Mouse (Mus musculus) heart, embryonic 15.5 days (tissue): ENCODE measurements around the gene Nmt2. TPM values are rescaled to one million over a fixed set of nuclear protein-coding genes. Genes with fewer than 3 reads are reported as not detected.

ENCODE experiments used
- ATAC-seq: fragments of 200-750 bp; cut with Nextera tagmentation; replicated peaks from 2 replicates; pipeline ENCODE4 v1.8.0; 2017; ENCODE audit warnings: low read depth, moderate TSS enrichment; ENCODE audit not compliant: insufficient number of reproducible peaks, insufficient read depth, low FRiP score
- H3K27ac ChIP-seq: fragments of 300-500 bp; sonication (generic); 2 replicates; pipeline ENCODE4 v1.5.1; 2015; ENCODE audit warnings: mild to moderate bottlenecking, inconsistent platforms
- H3K27me3 ChIP-seq: fragments of 300-500 bp; sonication (generic); 2 replicates; pipeline ENCODE4 v1.6.1; 2015; ENCODE audit warnings: inconsistent platforms
- H3K36me3 ChIP-seq: fragments of 300-500 bp; sonication (generic); 2 replicates; pipeline ENCODE4 v1.6.1; 2015; ENCODE audit warnings: mild to moderate bottlenecking, inconsistent platforms
- H3K4me1 ChIP-seq: fragments of 300-500 bp; sonication (generic); replicated peaks from 2 replicates; pipeline ENCODE4 v1.6.1; 2015; ENCODE audit warnings: inconsistent platforms
- H3K4me2 ChIP-seq: fragments of 300-500 bp; sonication (generic); 2 replicates; pipeline ENCODE4 v1.6.1; 2015; ENCODE audit warnings: inconsistent platforms, mild to moderate bottlenecking, moderate library complexity
- H3K4me3 ChIP-seq: fragments of 300-500 bp; sonication (generic); 2 replicates; pipeline ENCODE4 v1.5.1; 2015; ENCODE audit warnings: mild to moderate bottlenecking, inconsistent platforms
- H3K9ac ChIP-seq: fragments of 300-500 bp; sonication (generic); 2 replicates; pipeline ENCODE4 v1.6.1; 2015; ENCODE audit warnings: mild to moderate bottlenecking, inconsistent platforms
- H3K9me3 ChIP-seq: fragments of 300-500 bp; sonication (generic); replicated peaks from 2 replicates; pipeline ENCODE4 v1.6.1; 2016; ENCODE audit warnings: inconsistent platforms
- WGBS: fragments of 180-500 bp; shearing (Covaris S2); methylation state at CpG from one replicate; pipeline ENCODE4 v1.1.7; 2015; ENCODE audit warnings: mixed read lengths; 5-methylcytosine and 5-hydroxymethylcytosine counted together
- polyA plus RNA-seq: library from polyadenylated mRNA; unstranded; fragments of >200 nt; fragmentation: Nextera tagmentation; extraction: Ambion mirVana; gene quantifications from 2 replicates; pipeline ENCODE4 v1.2.1, GENCODE M21; 2015

Nmt2 gene
- polyA plus RNA-seq, 1 experiment from 2014 or later = 26.4 TPM

GRCm38 (mm10) chr2:3357887-3358286, 73.9 kb downstream of the Nmt2 start:
- no peak overlapping the region for H3K4me2 ChIP-seq
- ATAC-seq = no peak
- no peaks in the 10 kb centered on the region for H3K9me3 ChIP-seq
- no peak overlapping the region for H3K9ac ChIP-seq
- no peak overlapping the region for H3K4me3 ChIP-seq
- H3K27ac ChIP-seq = no peak overlapping the region
- H3K27me3 ChIP-seq = no peaks in the 10 kb centered on the region
- H3K36me3 ChIP-seq = no peaks in the 10 kb centered on the region
- no peaks in the 10 kb centered on the region for H3K4me1 ChIP-seq
- 64% methylated on average over 3 of the region's 3 CpGs for WGBS

GRCm38 (mm10) chr2:3361067-3361466, 77.1 kb downstream of the Nmt2 start:
- Histone ChIP-seq H3K36me3 (no peaks in the 10 kb centered on the region), H3K27ac (no peak overlapping the region), H3K9ac (no peak overlapping the region), H3K4me3 (no peak overlapping the region), H3K27me3 (no peaks in the 10 kb centered on the region), H3K9me3 (no peaks in the 10 kb centered on the region), H3K4me2 (no peak overlapping the region), H3K4me1 (no peaks in the 10 kb centered on the region)
- ATAC-seq = no peak
- WGBS = 70% methylated on average over 3 of the region's 3 CpGs

DNA sequence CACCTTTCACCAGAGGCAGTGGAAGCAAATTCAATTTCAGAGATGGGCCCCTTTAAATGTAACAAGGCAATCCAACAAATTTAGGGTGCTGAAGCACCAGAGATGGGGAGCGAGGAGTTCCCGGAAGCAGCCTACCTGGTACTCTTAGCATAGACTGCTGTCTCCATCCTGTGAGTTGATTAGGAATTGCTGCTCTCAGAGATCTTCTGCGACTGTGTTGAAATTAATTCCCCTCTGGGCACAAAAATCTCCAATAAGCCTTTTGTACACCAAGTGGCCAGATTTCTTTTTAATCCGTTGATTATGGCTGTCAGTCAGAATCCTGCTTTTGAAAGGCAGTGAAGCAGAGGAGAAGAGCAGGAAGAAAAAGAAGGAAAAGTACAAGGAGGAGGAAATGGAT, 81.1 kb downstream of the Nmt2 start:
- H3K4me3 ChIP-seq = no peak overlapping the region
- 66% methylated on average over 4 of the region's 4 CpGs for WGBS
- no peak overlapping the region for H3K9ac ChIP-seq
- no peaks in the 10 kb centered on the region for H3K36me3 ChIP-seq
- no peak for ATAC-seq
- no peak overlapping the region for H3K27ac ChIP-seq
- no peaks in the 10 kb centered on the region for H3K4me1 ChIP-seq
- H3K27me3 ChIP-seq = no peaks in the 10 kb centered on the region
- H3K9me3 ChIP-seq = no peaks in the 10 kb centered on the region
- no peak overlapping the region for H3K4me2 ChIP-seq

Other genes with a start within 250 kb of the Nmt2 start
- 21.8 and 27.0 TPM in 2 replicates for gene Fam171a1, start 170.0 kb upstream of the Nmt2 start, polyA plus RNA-seq
- gene Rpp38, start 48.4 kb downstream of the Nmt2 start, polyA plus RNA-seq = 10.6 and 11.5 TPM in 2 replicates
- 0.34 and 0.38 TPM in 2 replicates for gene Acbd7, start 52.0 kb downstream of the Nmt2 start, polyA plus RNA-seq
- not detected in 2 replicates for gene Olah, start 113.0 kb downstream of the Nmt2 start, polyA plus RNA-seq
- 0.47 and 1.0 TPM in 2 replicates for gene Meig1, start 138.4 kb downstream of the Nmt2 start, polyA plus RNA-seq
- gene Dclre1c, start 139.9 kb downstream of the Nmt2 start, polyA plus RNA-seq = 3.4 and 5.3 TPM in 2 replicates
- gene Suv39h2, start 190.8 kb downstream of the Nmt2 start, polyA plus RNA-seq = 5.3 and 7.0 TPM in 2 replicates
- 2.7 and 3.2 TPM in 2 replicates for gene Gm45902, start 228.6 kb downstream of the Nmt2 start, polyA plus RNA-seq
- 67.9 and 73.6 TPM in 2 replicates for gene Hspa14, start 228.6 kb downstream of the Nmt2 start, polyA plus RNA-seq
- 0.37 and 0.45 TPM in 2 replicates for gene Cdnf, start 228.8 kb downstream of the Nmt2 start, polyA plus RNA-seq